Mouse (Mus musculus) olfactory bulb, adult 2 months (tissue): ENCODE measurements around the gene Oas1d. TPM values are rescaled to one million over a fixed set of nuclear protein-coding genes. Genes with fewer than 3 reads are reported as not detected.
"Not testable (repeated sequence)": the region's sequence is repeated elsewhere in the genome, so short reads cannot be mapped to it uniquely, and the experiment has no call there.

ENCODE experiments used
- H3K27ac ChIP-seq: fragments of 200-500 bp; 2 replicates; pipeline ENCODE4 v1.5.1; 2012; ENCODE audit warnings: low read depth, low read length; ENCODE audit not compliant: insufficient read depth
- H3K4me1 ChIP-seq: fragments of 200-500 bp; 2 replicates; pipeline ENCODE4 v1.6.1; 2012; ENCODE audit warnings: low read length; ENCODE audit not compliant: control insufficient read depth, insufficient read depth
- H3K4me3 ChIP-seq: fragments of 200-500 bp; 2 replicates; pipeline ENCODE4 v1.5.1; 2012; ENCODE audit warnings: mild to moderate bottlenecking, low read depth, low read length, moderate library complexity; ENCODE audit not compliant: insufficient read depth
- CTCF ChIP-seq: fragments of 200-500 bp; IDR thresholded peaks from 2 replicates; pipeline ENCODE4 v1.5.1; 2012; ENCODE audit warnings: low read depth, mild to moderate bottlenecking, low read length, moderate library complexity; ENCODE audit not compliant: insufficient read depth
- POLR2A ChIP-seq: fragments of 200-500 bp; IDR thresholded peaks from 2 replicates; pipeline ENCODE4 v1.6.1; 2012; ENCODE audit warnings: mild to moderate bottlenecking, low read depth, low read length, moderate library complexity; ENCODE audit not compliant: insufficient read depth
- WGBS: fragments of 180-500 bp; shearing (Covaris S2); methylation state at CpG from one replicate; pipeline ENCODE4 v1.1.7; 2018; 5-methylcytosine and 5-hydroxymethylcytosine counted together
- polyA plus RNA-seq: library from polyadenylated mRNA; stranded (reverse); fragments of >200 nt; gene quantifications from 2 replicates; pipeline ENCODE4 v1.2.4, GENCODE M21; 2012; ENCODE audit warnings: low replicate concordance; ENCODE audit not compliant: missing spikeins, insufficient read depth, insufficient read length

Oas1d gene
- polyA plus RNA-seq, 1 experiment: not detected

DNA sequence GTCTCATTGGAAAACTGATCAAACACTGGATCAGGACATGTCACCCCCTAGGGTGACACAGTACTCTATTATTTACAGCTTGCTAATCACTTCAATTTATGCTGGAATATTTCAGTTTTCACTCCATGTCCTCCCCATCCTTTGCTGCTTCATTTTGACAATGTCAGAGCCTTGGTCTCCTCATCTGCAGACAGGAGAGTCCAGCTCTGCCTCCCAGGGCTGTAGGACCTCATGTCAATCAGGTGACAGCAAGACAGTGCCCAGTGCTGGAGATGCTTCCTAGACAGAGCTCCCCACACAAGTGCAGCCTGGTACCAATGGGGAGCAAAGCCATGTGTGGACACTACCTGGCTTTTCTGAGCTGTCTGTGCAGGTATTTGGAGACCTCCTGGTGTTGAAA lies 15.6 kb upstream of the Oas1d start:
- H3K4me3 ChIP-seq: no peak overlapping the region
- no peak for TF ChIP-seq CTCF
- no peak for TF ChIP-seq POLR2A
- H3K4me1 ChIP-seq: no peaks in the 10 kb centered on the region

DNA sequence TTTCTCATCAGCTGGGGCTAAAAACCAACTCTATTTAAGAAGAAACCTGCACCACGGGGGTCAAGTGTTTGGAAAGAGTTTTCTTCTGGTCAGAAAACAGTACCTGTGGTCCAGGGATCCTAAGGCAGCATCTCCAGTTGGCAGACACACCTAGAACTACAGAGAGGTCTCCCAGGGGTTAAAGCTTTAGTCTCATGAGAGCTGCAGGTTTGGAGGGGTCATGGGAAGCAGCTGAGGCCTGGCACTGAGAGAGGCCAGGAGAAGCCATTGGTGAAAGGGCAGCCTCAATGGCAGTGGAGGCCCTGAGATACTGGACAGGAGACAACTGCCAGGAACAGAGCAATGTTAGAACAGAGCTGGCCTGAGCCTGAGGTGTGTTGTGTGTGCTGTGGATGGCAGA lies 13.7 kb upstream of the Oas1d start:
- 59% methylated on average over 1 of the region's 1 CpGs for WGBS
- H3K27ac ChIP-seq: no peak overlapping the region
- H3K4me3 ChIP-seq: no peak overlapping the region
- TF ChIP-seq POLR2A (no peak), CTCF (no peak)
- no peaks in the 10 kb centered on the region for H3K4me1 ChIP-seq

More for the DNA sequence above, 15.6 kb upstream of the Oas1d start:
- H3K27ac ChIP-seq: no peak overlapping the region

DNA sequence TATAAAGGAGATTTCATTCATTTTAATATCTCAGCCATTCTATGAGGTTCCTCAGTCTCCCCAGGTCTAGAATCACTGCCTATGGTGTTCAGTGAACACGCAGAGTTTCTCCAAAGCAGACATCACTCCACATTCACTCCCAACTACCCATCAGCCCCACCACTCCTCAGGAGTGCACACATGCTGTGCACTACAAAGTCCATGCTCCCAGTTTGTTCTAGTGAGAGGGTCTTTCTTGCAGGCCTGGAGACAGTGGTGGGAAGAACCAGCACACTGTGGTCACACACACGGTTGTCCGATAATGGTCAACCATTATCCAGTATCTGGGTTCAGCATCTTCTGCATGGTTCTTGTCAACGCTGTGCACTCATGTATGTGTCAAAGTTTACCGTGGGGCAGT lies 12.3 kb upstream of the Oas1d start:
- WGBS: 93% methylated on average over 5 of the region's 5 CpGs
- H3K4me1 ChIP-seq: no peaks in the 10 kb centered on the region
- H3K4me3 ChIP-seq: no peak overlapping the region
- TF ChIP-seq POLR2A (no peak), CTCF (no peak)
- no peak overlapping the region for H3K27ac ChIP-seq

DNA sequence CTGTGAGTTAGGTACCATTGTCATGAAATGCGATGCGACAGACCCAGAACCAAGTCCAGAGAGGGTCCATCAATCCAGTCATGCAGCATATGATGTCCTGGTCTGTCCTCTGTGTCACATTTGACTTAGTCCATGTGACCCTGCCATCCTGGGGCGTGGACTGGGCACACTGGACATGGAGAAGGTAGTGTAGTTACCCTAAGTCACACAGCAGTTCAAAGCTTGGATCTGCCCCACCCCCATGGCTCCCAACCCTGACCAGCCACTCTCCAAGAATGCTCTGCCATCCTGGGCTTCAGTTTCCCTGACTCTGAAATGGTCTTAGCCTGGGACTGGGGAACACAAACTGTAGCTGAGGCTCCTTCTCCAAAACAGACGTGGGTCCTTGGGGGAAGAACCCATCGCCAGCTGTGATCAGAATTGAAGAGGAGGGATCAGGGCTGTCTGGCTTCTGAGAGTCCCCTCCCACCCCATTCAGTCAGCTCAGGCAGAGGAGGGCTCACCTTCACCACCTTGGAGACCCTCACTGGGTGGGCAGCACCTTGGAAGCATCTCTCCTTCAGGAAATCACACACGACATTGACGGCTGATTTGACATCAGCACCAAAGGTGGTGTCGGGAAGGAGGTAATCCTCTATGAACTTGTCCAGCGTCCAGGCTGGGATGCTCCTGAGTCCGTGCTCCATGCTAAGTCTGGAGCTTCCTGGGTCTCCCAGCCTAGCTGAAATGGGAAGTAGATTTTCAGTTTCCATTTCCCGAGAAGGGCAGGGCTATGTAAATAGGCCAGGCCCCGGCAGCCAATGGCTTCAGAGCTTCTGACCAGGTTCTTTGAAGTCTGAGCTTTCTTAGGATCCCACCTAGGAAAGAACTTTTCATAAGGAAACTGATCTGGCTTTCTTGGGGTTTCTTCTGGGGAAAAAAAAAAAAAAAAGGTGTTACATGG lies 7.3 kb upstream of the Oas1d start, which contains the start of gene Oas1a:
Oas1a (minus strand) TSS at position 731 of the 943 bp plus-strand sequence.
- WGBS: 49% methylated on average over 8 of the region's 12 CpGs
- H3K27ac ChIP-seq, H3K4me1 ChIP-seq, H3K4me3 ChIP-seq: not testable (repeated sequence)

DNA sequence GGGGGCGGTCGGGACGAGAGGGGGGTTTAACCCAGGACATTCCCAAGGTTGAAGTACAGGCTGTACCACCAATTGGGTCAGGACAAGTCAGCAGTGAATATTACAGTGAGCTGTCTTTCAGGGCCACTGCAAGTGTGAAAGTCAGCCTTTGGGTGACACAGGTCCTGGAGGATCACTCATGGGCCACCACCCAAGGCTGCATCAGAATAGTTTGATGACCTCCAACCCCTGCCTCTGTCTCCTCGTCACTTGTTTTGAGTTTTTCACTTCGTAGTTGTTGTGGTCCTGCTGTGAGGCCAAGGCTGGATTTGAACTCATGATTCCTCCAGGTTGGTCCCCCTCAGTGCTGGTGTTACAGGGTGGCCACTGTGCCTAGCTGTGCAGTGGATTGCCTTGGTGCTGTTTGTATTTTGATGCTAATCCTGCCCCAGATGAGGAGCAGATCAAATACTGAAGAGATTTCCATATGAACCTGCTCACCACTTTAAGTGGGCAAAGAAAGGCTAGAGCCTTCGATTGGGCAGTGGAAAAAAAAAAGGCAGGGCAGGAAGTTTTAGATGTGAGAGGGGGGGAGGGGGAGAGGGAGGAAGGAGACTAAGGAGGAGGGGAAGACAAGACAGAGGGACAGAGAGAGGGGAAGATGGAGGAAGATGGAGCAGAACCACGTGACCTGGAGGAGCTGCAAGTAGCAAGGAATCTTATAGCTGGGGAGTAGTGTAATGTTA lies 6.0 kb upstream of the Oas1d start:
- 61% methylated on average over 7 of the region's 7 CpGs for WGBS

DNA sequence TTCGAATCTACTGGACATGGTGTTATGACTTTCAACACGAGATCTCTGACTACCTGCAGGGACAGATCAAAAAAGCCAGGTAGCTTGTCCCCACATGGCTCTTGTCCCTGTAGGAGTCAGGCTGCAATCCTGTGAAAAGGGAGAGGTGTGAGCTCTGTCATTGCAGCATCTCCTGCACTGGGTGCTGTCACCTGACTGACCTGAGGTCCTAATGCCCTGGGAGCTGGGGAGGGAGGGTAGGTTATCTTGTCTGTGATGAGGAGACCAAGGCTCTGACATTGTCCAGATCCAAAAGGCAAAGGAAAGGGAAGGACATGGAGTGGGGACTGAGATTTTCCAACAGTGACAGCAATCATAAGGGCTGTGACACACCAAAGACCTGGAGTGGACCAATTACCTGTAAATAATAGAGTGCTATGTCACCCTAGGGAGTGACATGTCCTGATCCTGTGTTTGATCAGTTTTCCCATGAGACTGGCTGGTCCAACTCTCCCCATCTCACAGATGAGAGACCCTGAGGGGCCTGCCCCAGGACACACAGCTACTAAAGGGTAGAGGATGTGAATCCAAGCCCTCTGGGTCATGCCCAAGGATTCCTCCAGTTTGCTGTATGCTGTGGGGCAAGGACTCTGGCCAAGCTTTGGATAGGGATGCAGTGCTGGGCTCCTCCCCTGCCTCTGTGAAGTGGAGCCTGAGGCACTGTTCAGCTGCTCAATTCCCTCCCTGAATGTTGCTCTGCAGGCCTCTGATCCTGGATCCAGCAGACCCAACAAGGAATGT lies 5.0 kb downstream of the Oas1d start:
- H3K4me3 ChIP-seq, H3K27ac ChIP-seq, H3K4me1 ChIP-seq: not testable (repeated sequence)
- 74% methylated on average over 2 of the region's 2 CpGs for WGBS

More for the DNA sequence above, 6.0 kb upstream of the Oas1d start:
- Histone ChIP-seq H3K4me3 (no peak overlapping the region), H3K27ac (no peak overlapping the region), H3K4me1 (no peaks in the 10 kb centered on the region)
- no peak for TF ChIP-seq POLR2A
- TF ChIP-seq CTCF: no peak

DNA sequence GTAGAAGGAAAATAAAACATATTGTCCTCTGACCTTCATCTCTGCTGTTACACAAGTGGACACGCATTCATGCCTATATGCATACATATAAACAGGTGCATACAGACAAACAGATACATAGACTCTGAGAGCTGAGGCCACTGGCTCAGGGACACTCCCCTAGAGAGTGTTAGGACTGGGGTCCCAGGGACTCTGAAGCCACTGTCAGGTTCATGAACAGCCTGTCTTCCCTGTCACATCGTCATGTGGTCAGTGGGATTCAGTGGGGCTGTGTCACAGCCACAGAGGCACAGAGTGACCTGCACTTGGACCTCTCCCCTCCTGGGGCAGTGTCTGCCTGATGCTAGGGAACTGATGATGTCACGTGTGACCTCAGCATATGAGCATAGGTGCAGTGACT lies 6.0 kb downstream of the Oas1d start:
- no peak overlapping the region for H3K4me3 ChIP-seq
- H3K4me1 ChIP-seq: no peaks in the 10 kb centered on the region
- H3K27ac ChIP-seq: no peak overlapping the region
- WGBS: 85% methylated on average over 3 of the region's 3 CpGs
- TF ChIP-seq POLR2A: no peak
- no peak for TF ChIP-seq CTCF

DNA sequence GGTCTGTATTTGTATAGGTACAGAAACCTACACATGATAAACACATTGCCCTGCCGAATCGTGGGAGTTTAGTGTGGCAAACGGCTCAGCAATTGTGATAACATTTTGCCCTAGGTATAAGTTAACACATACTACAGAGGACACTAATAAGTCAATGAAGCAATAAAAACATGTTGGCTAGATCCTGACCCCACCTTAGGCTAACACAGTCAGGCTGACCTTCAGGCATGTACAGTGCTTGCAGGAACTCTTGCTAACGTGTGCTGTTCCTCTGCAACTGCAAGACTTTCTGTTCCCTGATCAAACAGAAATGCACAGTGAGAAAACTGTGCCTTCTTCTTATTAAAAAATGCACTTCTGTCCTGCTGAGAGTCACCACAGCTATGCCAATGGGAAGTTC lies 9.6 kb downstream of the Oas1d start:
- 83% methylated on average over 4 of the region's 4 CpGs for whole genome bisulfite sequencing
- TF ChIP-seq POLR2A (no peak), CTCF (no peak)
- H3K4me1 ChIP-seq: no peaks in the 10 kb centered on the region
- no peak overlapping the region for H3K4me3 ChIP-seq
- H3K27ac ChIP-seq: no peak overlapping the region

DNA sequence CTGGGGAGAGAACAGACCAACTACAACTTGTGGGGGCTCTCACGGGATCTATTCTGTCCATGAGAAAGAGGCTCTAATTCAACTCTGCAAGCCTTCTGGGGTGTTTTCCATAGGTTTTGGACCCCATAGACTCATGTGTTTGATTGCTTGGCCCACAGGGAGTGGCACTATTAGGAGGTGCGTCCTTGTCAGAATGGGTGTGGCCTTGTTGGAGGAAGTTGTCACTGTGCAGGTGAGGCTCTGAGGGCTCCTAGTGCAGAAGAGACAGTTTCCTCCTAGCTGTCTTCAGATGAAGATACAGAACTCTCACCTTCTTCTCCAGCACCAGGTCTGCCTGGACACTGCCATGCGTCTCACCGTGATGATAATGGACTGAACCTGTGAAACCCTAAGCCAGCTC lies 10.2 kb downstream of the Oas1d start:
- not testable (repeated sequence) for H3K4me3 ChIP-seq, H3K27ac ChIP-seq, H3K4me1 ChIP-seq
- 87% methylated on average over 4 of the region's 4 CpGs for WGBS

DNA sequence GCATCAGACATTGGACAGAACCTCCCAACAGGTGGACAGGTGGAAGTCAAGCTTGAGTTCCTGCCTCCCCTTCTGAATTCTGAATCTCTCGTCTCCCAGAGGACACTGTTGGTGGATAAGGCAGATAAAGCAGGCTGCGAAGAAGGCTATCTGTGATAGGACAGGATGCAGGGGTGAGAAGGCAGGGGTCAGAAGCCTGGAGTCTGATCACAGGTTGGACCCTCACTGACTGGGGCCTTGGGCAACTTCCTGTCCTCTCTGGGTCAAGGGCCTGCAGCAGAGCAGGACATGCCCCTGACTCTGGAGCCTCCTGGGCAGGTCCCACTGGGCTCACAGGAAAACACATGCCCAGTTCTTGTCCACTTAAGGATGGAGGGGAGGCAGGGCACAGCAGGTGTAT lies 12.0 kb downstream of the Oas1d start:
- H3K4me1 ChIP-seq, H3K4me3 ChIP-seq, H3K27ac ChIP-seq: not testable (repeated sequence)
- 91% methylated on average over 2 of the region's 2 CpGs for WGBS
